Mouse (Mus musculus) layer of hippocampus, adult 2 months (tissue): Measurements from ENCODE around the gene Kcnd3. TPM values are rescaled to one million over a fixed set of nuclear protein-coding genes. Genes with fewer than 3 reads are reported as not detected.

ENCODE experiments used
- DNase-seq, 2 experiments: peaks; one replicate each; pipeline ENCODE4 v3.0.0; 2022; ENCODE audit warnings: low spot score in 2 of 2
- H3K27ac ChIP-seq: fragments of 200-600 bp; 2 replicates; pipeline ENCODE4 v1.8.1; 2022
- H3K4me3 ChIP-seq: fragments of 200-600 bp; 2 replicates; pipeline ENCODE4 v1.8.1; 2022; ENCODE audit warnings: mild to moderate bottlenecking
- CTCF ChIP-seq: fragments of 200-600 bp; conservative IDR thresholded peaks from 2 replicates; pipeline ENCODE4 v1.8.1; 2022; ENCODE audit warnings: antibody characterized with exemption, mild to moderate bottlenecking, moderate library complexity
- total RNA-seq, 2 experiments: library from RNA; stranded (reverse); gene quantifications; 2 replicates each; pipeline ENCODE4 v1.2.3; 2021

Kcnd3 gene
- total RNA-seq, 2 experiments from 2014 or later: 60.2 to 64.9 TPM

DNA sequence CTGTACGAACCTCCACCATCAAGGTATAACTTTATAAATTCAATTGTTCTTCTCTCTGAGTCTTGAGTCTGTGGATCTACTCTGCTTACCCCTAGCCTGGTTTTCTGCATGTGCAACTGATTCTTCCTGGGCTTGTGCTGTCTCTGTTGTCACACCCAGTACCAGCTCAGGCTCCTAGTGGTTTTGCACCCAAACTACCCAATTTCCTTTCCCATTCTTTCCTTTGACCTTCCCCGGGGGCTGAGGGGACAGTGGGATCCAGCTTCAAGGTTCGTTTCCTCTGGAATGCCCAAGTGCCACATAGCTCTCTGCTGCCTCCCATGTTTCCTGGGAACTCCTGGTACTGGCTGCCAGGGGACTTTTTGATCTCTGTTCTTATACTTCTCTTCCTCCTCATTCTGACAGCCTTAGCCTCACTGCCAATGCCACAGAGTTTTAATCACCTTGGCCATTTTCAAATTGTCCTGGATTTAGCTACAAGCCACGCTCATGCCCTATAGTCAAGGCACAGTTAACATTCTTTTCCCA, 214.9 kb downstream of the Kcnd3 start:
- peak; percentile 47 for TF ChIP-seq CTCF

GRCm38 (mm10) chr3:105668161-105668560, 216.0 kb downstream of the Kcnd3 start:
- peak; percentile 64 for TF ChIP-seq CTCF
- no peak overlapping the region for H3K4me3 ChIP-seq
- DNase-seq: peak; percentile 40 to 42
- peak overlapping the region; percentile 20; the same call in 1 of the 2 replicates for H3K27ac ChIP-seq

More for the DNA sequence above, 214.9 kb downstream of the Kcnd3 start:
- Histone ChIP-seq H3K27ac (no peak overlapping the region), H3K4me3 (no peak overlapping the region)
- no peak for DNase-seq

DNA sequence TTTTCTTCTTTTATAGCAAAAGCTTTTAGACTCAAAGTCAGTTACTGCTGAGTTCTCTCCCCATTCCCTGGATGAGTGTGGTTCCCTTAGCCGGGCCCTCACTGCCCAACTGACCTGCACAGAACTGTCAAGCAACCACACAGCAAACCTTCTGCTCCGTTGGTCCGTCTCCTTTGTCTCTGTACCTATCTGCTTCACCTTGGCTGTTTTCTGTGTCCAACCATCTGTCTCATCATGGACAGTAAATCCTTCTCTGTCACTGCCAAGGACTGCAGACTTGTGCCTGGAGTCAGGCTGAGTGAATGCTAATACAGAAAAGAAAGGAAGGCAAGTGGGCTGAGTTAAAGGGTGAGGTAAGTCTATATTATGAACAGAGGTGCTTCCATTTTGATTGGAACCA, 217.6 kb downstream of the Kcnd3 start:
- no peak for DNase-seq
- Histone ChIP-seq H3K27ac (no peak overlapping the region), H3K4me3 (no peak overlapping the region)
- TF ChIP-seq CTCF: no peak

GRCm38 (mm10) chr3:105670801-105671200, 218.7 kb downstream of the Kcnd3 start:
- TF ChIP-seq CTCF: no peak
- no peak overlapping the region for H3K4me3 ChIP-seq
- H3K27ac ChIP-seq: no peak overlapping the region
- no peak for DNase-seq

- H3K4me3 ChIP-seq: no peak overlapping the region
- TF ChIP-seq CTCF: peak; percentile 98
- DNase-seq: peak; percentile 77 to 82
- H3K27ac ChIP-seq: no peak overlapping the region
Observed at GRCm38 (mm10) chr3:105674595-105675218, 222.6 kb downstream of the Kcnd3 start.

DNA sequence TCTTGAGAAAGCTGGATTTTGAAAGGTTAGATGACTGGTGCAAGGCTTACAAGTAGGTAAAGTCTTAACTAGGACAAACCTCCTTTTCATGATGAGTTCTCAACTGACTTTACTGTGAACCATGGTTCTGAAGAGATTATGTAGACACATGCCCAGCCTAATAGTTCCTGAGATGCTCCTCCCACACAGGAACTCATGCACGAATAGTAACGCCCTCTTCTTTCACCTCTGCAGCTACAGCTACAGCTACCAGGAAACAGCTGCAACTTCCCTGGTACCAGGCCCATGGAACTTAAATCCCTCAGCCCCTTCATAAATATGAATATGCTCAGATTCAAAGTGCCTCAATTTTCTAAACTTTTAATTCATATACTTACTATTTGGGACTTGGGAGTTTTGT, 223.8 kb downstream of the Kcnd3 start:
- DNase-seq: no peak
- Histone ChIP-seq H3K4me3 (no peak overlapping the region), H3K27ac (no peak overlapping the region)
- no peak for TF ChIP-seq CTCF

GRCm38 (mm10) chr3:105680346-105680745, 228.2 kb downstream of the Kcnd3 start:
- no peak for DNase-seq
- no peak overlapping the region for H3K27ac ChIP-seq
- no peak overlapping the region for H3K4me3 ChIP-seq
- TF ChIP-seq CTCF: no peak

DNA sequence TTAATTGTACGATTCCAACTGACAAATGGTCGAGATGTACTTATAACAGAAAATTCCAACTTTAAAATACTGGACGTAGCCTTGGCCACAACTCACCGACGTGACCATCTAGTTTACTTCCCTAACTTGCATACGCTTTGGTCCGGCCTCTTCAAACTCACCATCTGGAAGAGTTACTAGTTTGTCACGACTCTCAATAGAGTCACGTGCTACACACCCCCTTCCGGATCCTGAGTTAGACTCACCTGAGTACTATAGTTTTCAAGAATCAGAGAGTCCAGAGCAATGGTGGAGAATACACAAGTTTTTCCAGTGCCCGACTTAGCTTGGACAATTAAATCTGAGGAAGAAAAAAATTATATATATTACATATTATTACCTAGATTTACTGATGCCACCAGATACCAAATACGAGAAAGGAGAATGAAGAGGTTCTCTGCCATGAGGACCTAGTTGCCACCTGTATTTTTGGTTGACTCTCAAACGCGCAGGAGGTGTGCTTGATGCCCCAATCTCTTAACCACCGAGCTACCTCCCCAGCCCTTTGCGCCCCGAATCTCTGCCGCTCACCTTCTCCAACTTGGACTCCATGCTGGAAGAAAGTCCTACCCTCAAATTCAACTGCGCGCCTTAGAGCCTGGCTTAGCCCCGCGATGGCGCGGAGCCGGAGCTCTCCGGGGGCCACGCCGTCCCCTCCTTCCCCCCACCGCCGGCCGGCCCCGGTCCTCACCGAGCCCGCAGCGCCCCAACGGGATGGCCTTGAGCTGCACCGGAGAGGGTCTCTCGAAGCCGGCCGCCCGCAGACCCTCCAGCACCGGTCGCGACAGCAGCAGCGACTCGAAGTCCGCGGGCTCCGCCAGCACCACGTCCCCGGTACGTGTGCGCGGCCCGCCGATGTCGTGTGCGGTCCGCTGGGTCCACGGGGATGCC, 234.5 kb downstream of the Kcnd3 start:
- Histone ChIP-seq H3K4me3 (peak overlapping the region; percentile 78), H3K27ac (peak overlapping the region; percentile 96)
- no peak for DNase-seq
- TF ChIP-seq CTCF: no peak

GRCm38 (mm10) chr3:105687324-105688060, 235.4 kb downstream of the Kcnd3 start, which contains the start of gene Ddx20:
TSS of gene Ddx20 (minus strand) at chr3:105687574.
- peak; percentile 87 to 97 for DNase-seq
- Histone ChIP-seq H3K27ac (peak within 1 kb of the TSS; percentile 96), H3K4me3 (peak within 1 kb of the TSS; percentile 78)
- peak; percentile 95 for TF ChIP-seq CTCF

GRCm38 (mm10) chr3:105688536-105688935, 236.4 kb downstream of the Kcnd3 start:
- TF ChIP-seq CTCF: no peak
- Histone ChIP-seq H3K4me3 (no peak overlapping the region), H3K27ac (peak overlapping the region; percentile 96; the same call in 1 of the 2 replicates)
- DNase-seq: no peak

DNA sequence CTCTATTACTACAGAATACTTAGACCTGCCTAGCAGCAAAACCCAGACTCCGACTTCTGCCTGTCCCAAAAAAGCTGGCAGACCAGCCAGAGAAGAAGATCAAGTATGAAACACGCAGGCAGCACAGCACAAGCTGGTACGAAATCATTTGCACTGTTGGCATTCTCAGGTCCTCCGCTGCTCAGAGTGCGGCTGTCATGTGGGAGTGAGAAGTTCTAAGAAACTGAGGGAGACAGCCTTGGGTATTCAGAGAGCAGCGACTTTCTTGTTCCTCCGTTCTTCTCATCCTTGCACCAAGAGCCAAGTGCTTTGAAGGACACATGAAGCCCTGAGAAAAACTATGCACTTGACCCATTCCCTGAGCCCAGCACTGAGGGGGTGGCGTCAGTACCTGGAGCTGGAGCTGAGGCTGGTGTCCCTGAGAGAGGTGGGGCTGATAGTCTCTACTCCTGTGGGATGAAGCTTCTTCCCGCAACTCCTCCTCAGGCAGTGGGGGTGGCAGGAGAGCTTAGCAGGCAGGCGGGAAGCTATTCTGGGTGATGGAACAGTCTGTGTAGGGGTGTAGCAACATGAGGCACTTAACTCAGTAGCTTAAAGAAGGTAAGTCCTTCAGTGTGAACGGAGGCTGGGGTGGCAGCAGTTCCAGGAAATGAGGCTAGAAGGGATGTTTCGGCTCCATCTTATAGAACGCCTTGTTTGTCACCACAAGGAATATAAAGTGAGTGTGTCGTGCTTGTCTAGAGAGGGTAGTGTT, 241.4 kb downstream of the Kcnd3 start:
- Histone ChIP-seq H3K27ac (peak overlapping the region; percentile 89), H3K4me3 (no peak overlapping the region)
- peak; percentile 51 to 81 for DNase-seq
- no peak for TF ChIP-seq CTCF
